Mouse (Mus musculus): ENCODE results near the gene Pth. TPM values are rescaled to one million over a fixed set of nuclear protein-coding genes. Genes with fewer than 3 reads are reported as not detected.

Gene Pth
- polyA plus RNA-seq (2015; fragmentation: Nextera tagmentation; extraction: Ambion mirVana), result not detected in 2 replicates

DNA sequence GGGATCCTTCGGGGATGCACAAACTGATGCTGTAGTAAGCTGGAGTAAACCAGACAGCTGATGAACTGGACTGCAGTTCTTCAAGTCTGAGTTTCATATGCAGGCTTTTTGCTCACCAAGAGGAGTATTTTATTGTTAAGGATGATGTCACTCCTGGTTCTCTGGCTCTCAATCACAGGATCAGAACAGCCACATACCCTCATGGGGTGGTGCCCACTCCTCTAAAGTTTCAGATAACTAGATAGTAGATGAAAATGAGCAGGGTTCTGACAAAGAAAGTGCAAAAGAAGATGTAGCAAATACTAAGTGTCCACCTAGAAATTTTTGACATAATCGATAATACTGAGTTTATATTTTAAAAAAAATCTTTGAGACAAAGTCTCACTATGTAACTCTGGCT lies at the start of gene Pth:
TSS of gene Pth (minus strand) at position 101 of the 400 bp plus-strand sequence.
- H3K4me1 ChIP-seq (replicated peaks; ENCODE audit: control insufficient read depth, insufficient read depth), result no peaks in the 10 kb centered on the region
- no peak within 1 kb of the TSS for H3K4me2 ChIP-seq (replicated peaks; ENCODE audit: low read depth)
- no peak for ATAC-seq (ENCODE audit: low FRiP score, low TSS enrichment)
- no peak within 1 kb of the TSS for H3K9ac ChIP-seq (ENCODE audit: low read length)
- no peak for TF ChIP-seq CTCF (IDR thresholded peaks at IDR 0.05; ENCODE audit: low read depth)
- H3K27me3 ChIP-seq (ENCODE audit: control insufficient read depth, insufficient read depth, low read length), result no peaks in the 10 kb centered on the region
- DNase-seq (ENCODE audit: low spot score), result no peak
- WGBS, result 91% methylated on average over 2 of the region's 2 CpGs
- no peaks in the 10 kb centered on the region for H3K36me3 ChIP-seq (ENCODE audit: control insufficient read depth, insufficient read depth, low read length)
- no peaks in the 10 kb centered on the region for H3K9me3 ChIP-seq (ENCODE audit: control insufficient read depth, low read length)
- H3K4me3 ChIP-seq (ENCODE audit: low read depth, low read length), result no peak within 1 kb of the TSS
- H3K27ac ChIP-seq (replicated peaks), result no peak within 1 kb of the TSS

DNA sequence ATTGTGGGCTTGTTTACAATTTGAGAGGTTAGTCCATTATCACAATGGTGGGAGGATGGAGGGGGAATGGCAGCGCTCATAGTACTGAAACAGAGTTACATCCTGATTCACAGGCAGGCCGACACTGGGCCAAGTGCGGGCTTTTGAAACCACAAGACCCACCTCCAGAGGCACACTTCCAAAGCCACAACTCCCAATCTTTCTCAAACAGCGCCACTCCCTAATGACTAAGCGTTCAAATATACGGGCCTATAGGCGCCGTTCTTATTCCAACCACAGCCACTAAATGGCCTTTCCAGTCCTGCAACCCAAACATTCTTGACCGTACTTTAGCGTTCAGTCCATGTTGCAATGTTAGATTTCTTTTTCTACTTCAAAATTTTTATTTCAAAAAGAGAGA lies 47.9 kb upstream of the Pth start:
- Histone ChIP-seq H3K4me3 (ENCODE audit: low read depth, low read length) (no peak overlapping the region), H3K36me3 (ENCODE audit: control insufficient read depth, insufficient read depth, low read length) (no peaks in the 10 kb centered on the region), H3K9ac (ENCODE audit: low read length) (no peak overlapping the region), H3K27me3 (ENCODE audit: control insufficient read depth, insufficient read depth, low read length) (no peaks in the 10 kb centered on the region), H3K4me2 (replicated peaks; ENCODE audit: low read depth) (no peak overlapping the region), H3K9me3 (ENCODE audit: control insufficient read depth, low read length) (no peaks in the 10 kb centered on the region), H3K27ac (replicated peaks) (no peak overlapping the region; the same call in 1 of the 2 replicates), H3K4me1 (replicated peaks; ENCODE audit: control insufficient read depth, insufficient read depth) (no peaks in the 10 kb centered on the region)
- WGBS, result 52% methylated on average over 10 of the region's 10 CpGs
- peak; percentile 83 for DNase-seq (ENCODE audit: low spot score)
- ATAC-seq (ENCODE audit: low FRiP score, low TSS enrichment), result peak; percentile 93
- TF ChIP-seq EP300 (optimal IDR thresholded peaks at IDR 0.05) (no peak), CTCF (IDR thresholded peaks at IDR 0.05; ENCODE audit: low read depth) (peak; percentile 49; the same call in 1 of the 2 replicates)

DNA sequence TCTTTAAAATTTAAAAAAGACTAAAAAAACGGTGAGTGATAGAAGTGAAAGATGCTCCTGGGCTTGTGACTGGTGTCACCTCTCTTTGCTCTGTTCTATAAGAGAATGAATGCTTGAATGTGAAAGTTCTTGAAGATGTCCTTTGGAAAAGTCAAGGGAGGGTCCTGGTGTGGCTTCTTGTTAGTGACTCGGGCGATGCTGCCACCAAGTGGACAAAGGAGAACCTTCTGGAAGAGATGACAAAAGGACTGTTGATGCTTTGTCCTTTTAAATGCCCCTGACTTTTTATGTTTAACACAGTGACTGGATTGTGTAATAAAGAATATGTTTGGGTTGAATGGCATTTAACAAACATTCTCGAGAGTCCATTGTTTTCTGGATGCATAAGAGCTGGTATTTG lies 45.9 kb upstream of the Pth start:
- peak; percentile 68 for DNase-seq (ENCODE audit: low spot score)
- TF ChIP-seq CTCF (IDR thresholded peaks at IDR 0.05; ENCODE audit: low read depth) (peak; percentile 81), EP300 (optimal IDR thresholded peaks at IDR 0.05) (no peak)
- 17% methylated on average over 4 of the region's 4 CpGs for WGBS
- Histone ChIP-seq H3K9ac (ENCODE audit: low read length) (no peak overlapping the region), H3K36me3 (ENCODE audit: control insufficient read depth, insufficient read depth, low read length) (no peaks in the 10 kb centered on the region), H3K4me3 (ENCODE audit: low read depth, low read length) (no peak overlapping the region), H3K27ac (replicated peaks) (no peak overlapping the region), H3K9me3 (ENCODE audit: control insufficient read depth, low read length) (no peaks in the 10 kb centered on the region), H3K27me3 (ENCODE audit: control insufficient read depth, insufficient read depth, low read length) (no peaks in the 10 kb centered on the region), H3K4me1 (replicated peaks; ENCODE audit: control insufficient read depth, insufficient read depth) (no peaks in the 10 kb centered on the region), H3K4me2 (replicated peaks; ENCODE audit: low read depth) (no peak overlapping the region)
- no peak for ATAC-seq (ENCODE audit: low FRiP score, low TSS enrichment)

DNA sequence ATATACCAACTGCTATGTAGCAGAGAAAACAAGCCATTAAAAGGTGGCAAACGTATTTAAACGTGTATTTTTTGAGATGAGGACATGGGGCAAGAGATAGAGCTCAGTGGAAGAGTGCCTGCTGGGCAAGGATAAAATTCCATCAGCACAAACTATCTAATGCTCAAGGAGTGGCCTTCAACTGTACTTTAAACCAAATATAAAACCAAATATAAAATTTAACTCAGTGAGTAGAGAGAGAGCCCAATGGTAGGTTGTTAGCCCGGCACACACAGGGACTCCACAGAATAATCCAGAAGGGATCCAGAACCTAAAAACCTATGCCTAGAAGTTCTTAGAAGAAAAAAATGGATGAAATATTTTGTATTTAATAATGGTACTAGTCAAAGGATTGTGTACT lies 45.1 kb upstream of the Pth start:
- DNase-seq (ENCODE audit: low spot score), result no peak
- no peak for ATAC-seq (ENCODE audit: low FRiP score, low TSS enrichment)
- 78% methylated on average over 3 of the region's 3 CpGs for WGBS
- Histone ChIP-seq H3K4me3 (ENCODE audit: low read depth, low read length) (no peak overlapping the region), H3K27ac (replicated peaks) (no peak overlapping the region), H3K36me3 (ENCODE audit: control insufficient read depth, insufficient read depth, low read length) (no peaks in the 10 kb centered on the region), H3K4me2 (replicated peaks; ENCODE audit: low read depth) (no peak overlapping the region), H3K9ac (ENCODE audit: low read length) (no peak overlapping the region), H3K27me3 (ENCODE audit: control insufficient read depth, insufficient read depth, low read length) (no peaks in the 10 kb centered on the region), H3K4me1 (replicated peaks; ENCODE audit: control insufficient read depth, insufficient read depth) (no peaks in the 10 kb centered on the region), H3K9me3 (ENCODE audit: control insufficient read depth, low read length) (no peaks in the 10 kb centered on the region)
- TF ChIP-seq CTCF (IDR thresholded peaks at IDR 0.05; ENCODE audit: low read depth), result no peak
- TF ChIP-seq EP300 (optimal IDR thresholded peaks at IDR 0.05), result no peak

DNA sequence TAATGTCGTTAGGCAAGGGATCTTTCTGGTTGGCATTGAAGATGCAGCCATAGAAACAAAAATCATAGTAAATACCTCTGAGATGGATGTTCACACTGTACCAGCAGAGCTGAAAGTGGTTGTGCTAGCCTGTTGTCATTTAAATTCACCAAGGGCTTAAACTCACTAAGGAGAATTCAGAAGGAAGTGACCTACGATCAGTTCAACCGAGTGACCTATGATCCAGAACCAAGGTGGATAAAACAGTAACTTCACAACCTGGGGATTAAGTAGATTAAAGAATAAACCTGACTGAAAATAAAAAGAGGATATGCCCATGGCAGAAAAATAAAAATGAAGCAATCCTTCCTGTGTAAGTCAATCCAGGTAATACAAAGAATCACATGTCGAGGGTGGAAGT lies 44.5 kb upstream of the Pth start:
- DNase-seq (ENCODE audit: low spot score), result no peak
- no peaks in the 10 kb centered on the region for H3K4me1 ChIP-seq (replicated peaks; ENCODE audit: control insufficient read depth, insufficient read depth)

DNA sequence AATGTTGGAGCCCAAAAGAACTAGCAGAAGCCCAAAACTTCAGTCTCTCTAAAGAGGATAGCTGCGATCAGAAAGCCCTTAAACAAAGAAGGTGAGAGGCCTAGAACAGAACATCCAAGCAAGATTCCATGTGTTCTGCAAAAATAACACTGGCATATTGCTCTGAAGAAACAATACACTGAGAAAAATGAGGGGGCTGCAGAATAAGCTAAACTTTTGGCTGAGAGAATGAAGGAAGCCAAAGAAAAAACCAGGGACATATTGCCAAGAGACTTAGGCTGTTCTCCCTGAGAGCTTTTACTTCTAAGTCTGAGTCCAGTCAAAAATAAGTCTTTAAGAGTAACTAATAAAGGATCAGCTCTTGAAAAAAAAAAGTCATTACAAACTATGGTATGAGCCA lies 32.4 kb upstream of the Pth start:
- H3K9ac ChIP-seq (ENCODE audit: low read length), result no peak overlapping the region
- 84% methylated on average over 1 of the region's 1 CpGs for WGBS
- ATAC-seq (ENCODE audit: low FRiP score, low TSS enrichment) (no peak), DNase-seq (ENCODE audit: low spot score) (no peak)
- no peaks in the 10 kb centered on the region for H3K27me3 ChIP-seq (ENCODE audit: control insufficient read depth, insufficient read depth, low read length)
- no peak overlapping the region for H3K4me3 ChIP-seq (ENCODE audit: low read depth, low read length)
- H3K27ac ChIP-seq (replicated peaks), result no peak overlapping the region
- H3K4me2 ChIP-seq (replicated peaks; ENCODE audit: low read depth), result no peak overlapping the region
- no peaks in the 10 kb centered on the region for H3K4me1 ChIP-seq (replicated peaks; ENCODE audit: control insufficient read depth, insufficient read depth)
- no peaks in the 10 kb centered on the region for H3K9me3 ChIP-seq (ENCODE audit: control insufficient read depth, low read length)
- no peaks in the 10 kb centered on the region for H3K36me3 ChIP-seq (ENCODE audit: control insufficient read depth, insufficient read depth, low read length)
- TF ChIP-seq CTCF (IDR thresholded peaks at IDR 0.05; ENCODE audit: low read depth) (no peak), EP300 (optimal IDR thresholded peaks at IDR 0.05) (no peak)

More for the DNA sequence above, 44.5 kb upstream of the Pth start:
- Histone ChIP-seq H3K4me2 (replicated peaks; ENCODE audit: low read depth) (no peak overlapping the region), H3K27me3 (ENCODE audit: control insufficient read depth, insufficient read depth, low read length) (no peaks in the 10 kb centered on the region), H3K9ac (ENCODE audit: low read length) (no peak overlapping the region), H3K9me3 (ENCODE audit: control insufficient read depth, low read length) (no peaks in the 10 kb centered on the region), H3K4me3 (ENCODE audit: low read depth, low read length) (no peak overlapping the region), H3K27ac (replicated peaks) (no peak overlapping the region), H3K36me3 (ENCODE audit: control insufficient read depth, insufficient read depth, low read length) (no peaks in the 10 kb centered on the region)
- 74% methylated on average over 4 of the region's 4 CpGs for WGBS
- TF ChIP-seq EP300 (optimal IDR thresholded peaks at IDR 0.05) (no peak), CTCF (IDR thresholded peaks at IDR 0.05; ENCODE audit: low read depth) (no peak)
- no peak for ATAC-seq (ENCODE audit: low FRiP score, low TSS enrichment)

All from stomach, postnatal 0 days (tissue).